Mouse (Mus musculus) megakaryocyte, embryonic 14.5 days (primary cell): ENCODE measurements at regions not wholly inside any gene's neighbourhood (a gene's known extent, or its start where the extent isn't known, plus 50 kb on each side); places are given as distances from the start of the nearest gene placed in this dataset.

Source experiments
- FLI1 ChIP-seq: IDR thresholded peaks from 2 replicates; pipeline ENCODE4 v1.6.1; 2012; ENCODE audit warnings: low read length, inconsistent platforms, mixed read lengths
- GATA1 ChIP-seq: IDR thresholded peaks from 3 replicates; pipeline ENCODE4 v1.6.1; 2012; ENCODE audit warnings: mixed read lengths, low read length, inconsistent platforms, borderline replicate concordance

DNA sequence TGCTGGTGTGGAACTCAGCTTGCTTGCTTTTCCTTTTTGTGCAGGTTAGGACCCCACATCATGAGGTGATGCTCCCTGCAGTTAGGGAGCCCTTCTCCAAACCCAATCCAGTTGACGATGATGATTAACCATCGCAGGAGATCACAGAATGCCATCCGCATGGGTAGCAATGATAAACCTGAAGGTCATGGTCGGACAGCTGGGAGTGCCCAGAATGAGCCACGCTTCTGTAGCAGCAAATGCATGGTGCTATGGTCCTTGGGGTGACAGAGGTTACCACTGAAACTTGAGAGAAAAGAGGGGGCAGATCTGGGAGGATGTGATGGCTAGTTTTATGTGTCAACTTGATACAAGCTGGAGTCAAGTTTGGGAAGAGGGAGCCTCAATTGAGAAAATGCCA lies 170.3 kb downstream of the Inhbb start:
- TF ChIP-seq GATA1 (no peak), FLI1 (no peak)
